Mouse (Mus musculus): ENCODE measurements around the gene Rnpepl1.

Rnpepl1 gene

DNA sequence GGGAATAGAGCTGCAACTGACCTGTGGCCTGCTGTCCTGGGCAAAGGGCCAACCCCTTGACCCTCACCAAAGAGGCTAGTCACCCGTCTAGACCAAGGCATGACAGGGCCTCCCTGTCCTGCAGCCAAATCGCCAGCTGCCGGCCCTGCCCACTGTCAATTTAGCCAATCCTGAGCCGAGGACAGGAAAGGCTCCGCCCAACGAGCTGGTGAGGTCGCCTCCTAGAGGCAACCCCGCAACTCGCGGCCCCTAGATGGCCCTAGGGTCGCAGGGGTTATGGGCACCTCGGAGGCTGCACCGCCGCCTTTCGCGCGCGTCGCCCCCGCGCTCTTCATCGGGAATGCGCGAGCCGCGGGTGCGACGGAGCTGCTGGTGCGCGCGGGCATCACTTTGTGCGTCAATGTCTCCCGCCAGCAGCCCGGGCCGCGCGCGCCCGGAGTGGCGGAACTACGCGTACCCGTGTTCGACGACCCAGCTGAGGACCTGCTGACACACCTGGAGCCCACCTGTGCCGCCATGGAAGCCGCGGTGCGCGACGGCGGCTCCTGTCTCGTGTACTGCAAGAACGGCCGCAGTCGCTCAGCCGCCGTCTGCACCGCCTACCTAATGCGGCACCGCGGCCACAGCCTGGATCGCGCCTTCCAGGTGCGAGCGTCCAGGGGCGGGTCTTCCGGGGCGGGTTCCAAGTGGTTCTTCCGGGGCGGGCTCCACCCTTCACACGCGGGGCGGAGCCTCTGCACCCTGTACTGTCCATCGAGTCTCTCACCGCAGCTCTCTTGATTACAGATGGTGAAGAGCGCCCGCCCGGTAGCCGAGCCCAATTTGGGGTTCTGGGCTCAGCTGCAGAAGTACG lies 3.6 kb upstream of the Rnpepl1 start, which contains the start of gene Dusp28:
Gene Dusp28 (plus strand): TSS at position 203 of the 853 bp plus-strand sequence.
- in situ Hi-C loops (cut with MboI, MseI) = loop anchor here (25.0 kb wide), 1 partner anchor 1495 kb away; the partner anchor contains the start of gene Hes6

- in situ Hi-C loops (cut with MboI, MseI) = loop anchor here (25.0 kb wide), 1 partner anchor 1495 kb away; the partner anchor contains the start of gene Hes6
Observed at GRCm38 (mm10) chr1:92907632-92908360, 2.8 kb upstream of the Rnpepl1 start.

DNA sequence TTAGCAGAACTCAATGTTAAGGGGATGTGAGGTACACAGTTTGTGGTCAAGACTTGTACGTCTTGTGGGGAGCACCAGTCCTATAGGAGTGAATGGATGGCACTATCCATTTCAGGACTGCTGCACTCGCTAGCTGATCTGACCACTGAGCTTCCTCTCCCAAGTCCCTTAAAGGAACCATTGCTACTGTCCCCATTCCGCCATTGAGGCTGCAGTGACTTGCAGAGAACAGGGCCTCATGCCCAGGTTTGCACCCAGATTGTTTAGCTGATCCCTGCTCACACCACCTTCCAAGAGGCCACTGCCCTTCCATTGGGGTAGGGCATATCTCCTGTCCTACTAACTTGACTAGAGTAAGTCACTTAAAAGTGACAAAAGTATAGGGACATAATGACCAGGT lies 1.9 kb upstream of the Rnpepl1 start:
- in situ Hi-C loops (cut with MboI, MseI) = loop anchor here (25.0 kb wide), 1 partner anchor 1496 kb away; the partner anchor contains the start of gene Hes6

DNA sequence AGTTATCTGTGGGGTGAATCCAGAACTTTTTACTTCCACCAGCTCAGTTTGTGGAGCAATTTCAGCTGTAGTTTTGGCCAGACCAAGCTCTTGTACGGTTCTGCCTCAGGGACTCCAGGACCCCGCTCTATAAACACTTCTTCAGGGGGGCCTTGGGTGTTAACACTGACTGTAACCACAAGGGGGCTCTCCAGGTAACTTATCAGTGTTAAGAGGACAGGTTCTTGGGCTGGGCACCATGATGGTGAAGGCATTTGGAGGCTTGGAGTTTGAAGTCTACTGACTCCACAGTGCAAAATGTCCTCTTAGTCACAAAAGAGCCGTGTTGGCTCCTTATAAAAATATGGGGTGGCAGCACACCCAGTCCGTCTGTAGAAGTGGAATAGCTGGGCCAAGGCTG lies 1.5 kb upstream of the Rnpepl1 start:
- in situ Hi-C loops (cut with MboI, MseI) = loop anchor here (25.0 kb wide), 1 partner anchor 1497 kb away; the partner anchor contains the start of gene Hes6

- in situ Hi-C loops (cut with MboI, MseI) = loop anchor here (25.0 kb wide), 1 partner anchor 1499 kb away; the partner anchor contains the start of gene Hes6
Observed at GRCm38 (mm10) chr1:92910925-92911720, 540 bp downstream of the Rnpepl1 start.

- in situ Hi-C loops (cut with MboI, MseI) = loop anchor here (25.0 kb wide), 1 partner anchor 1499 kb away; the partner anchor contains the start of gene Hes6
Observed at GRCm38 (mm10) chr1:92911721-92912138, 1.1 kb downstream of the Rnpepl1 start.

GRCm38 (mm10) chr1:92912286-92912685 lies 1.7 kb downstream of the Rnpepl1 start:
- in situ Hi-C loops (cut with MboI, MseI) = loop anchor here (25.0 kb wide), 1 partner anchor 1500 kb away; the partner anchor contains the start of gene Hes6

GRCm38 (mm10) chr1:92914239-92914638 lies 3.7 kb downstream of the Rnpepl1 start:
- in situ Hi-C loops (cut with MboI, MseI) = loop anchor here (25.0 kb wide), 1 partner anchor 1502 kb away; the partner anchor contains the start of gene Hes6

GRCm38 (mm10) chr1:92914993-92915392 lies 4.4 kb downstream of the Rnpepl1 start:
- in situ Hi-C loops (cut with MboI, MseI) = loop anchor here (25.0 kb wide), 1 partner anchor 1503 kb away; the partner anchor contains the start of gene Hes6

- in situ Hi-C loops (cut with MboI, MseI) = loop anchor here (25.0 kb wide), 1 partner anchor 1504 kb away; the partner anchor contains the start of gene Hes6
Observed at GRCm38 (mm10) chr1:92916725-92917124, 6.1 kb downstream of the Rnpepl1 start.

- in situ Hi-C loops (cut with MboI, MseI) = loop anchor here (25.0 kb wide), 1 partner anchor 1507 kb away; the partner anchor contains the start of gene Hes6
Observed at GRCm38 (mm10) chr1:92919151-92919550, 8.6 kb downstream of the Rnpepl1 start.

DNA sequence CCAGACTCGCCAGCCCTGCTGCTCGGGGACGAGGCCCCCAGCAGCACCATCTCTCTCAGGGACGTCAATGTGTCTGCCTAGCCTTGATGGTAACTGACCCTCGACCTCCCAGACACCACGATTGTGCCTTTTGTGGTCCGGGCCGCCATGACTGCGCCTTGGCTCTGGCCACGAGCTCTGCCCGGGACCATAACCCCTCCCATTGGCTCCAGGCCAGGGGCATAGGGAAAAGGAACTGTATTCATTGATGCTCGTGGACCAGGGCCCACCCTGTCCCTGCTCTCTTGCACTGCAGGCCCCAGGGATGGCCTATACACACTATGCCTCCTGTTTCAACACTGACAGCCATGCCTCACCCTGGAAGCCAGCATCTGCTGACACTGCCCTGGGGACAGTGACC lies 9.2 kb downstream of the Rnpepl1 start:
- in situ Hi-C loops (cut with MboI, MseI) = loop anchor here (25.0 kb wide), 1 partner anchor 1507 kb away; the partner anchor contains the start of gene Hes6

- in situ Hi-C loops (cut with MboI, MseI) = loop anchor here (25.0 kb wide), 1 partner anchor 1508 kb away; the partner anchor contains the start of gene Hes6
Observed at GRCm38 (mm10) chr1:92920474-92921200, 10.1 kb downstream of the Rnpepl1 start.

GRCm38 (mm10) chr1:92921496-92921895 lies 10.9 kb downstream of the Rnpepl1 start:
- in situ Hi-C loops (cut with MboI, MseI) = loop anchor here (25.0 kb wide), 1 partner anchor 1509 kb away; the partner anchor contains the start of gene Hes6

DNA sequence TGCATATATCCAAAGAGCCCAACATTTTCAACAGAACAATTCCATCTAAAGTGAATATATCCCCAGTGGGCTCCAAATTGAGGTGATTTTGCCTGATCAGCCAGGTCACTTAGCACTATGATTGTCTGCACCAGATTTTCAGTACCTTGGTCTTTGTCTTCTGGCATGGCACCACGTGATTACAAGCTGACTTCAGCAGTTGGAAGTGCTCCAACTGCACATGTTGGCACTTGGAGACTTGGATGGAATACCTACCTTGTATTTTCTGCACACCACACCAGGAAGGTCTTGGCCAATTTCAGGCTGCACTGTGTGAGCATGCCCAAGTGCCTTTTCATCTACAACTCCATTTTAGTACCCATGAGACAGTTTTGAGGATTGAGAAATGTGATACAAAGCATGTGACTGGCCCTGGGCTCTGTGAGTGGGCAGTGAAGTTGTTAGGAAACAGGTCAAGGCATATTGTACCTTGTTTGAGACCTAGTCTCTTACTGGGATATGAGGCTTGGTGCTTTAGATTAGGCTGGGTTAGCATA lies 19.7 kb downstream of the Rnpepl1 start:
- in situ Hi-C loops (cut with MboI, MseI) = no loop called here

GRCm38 (mm10) chr1:92933611-92934010 lies 23.0 kb downstream of the Rnpepl1 start:
- in situ Hi-C loops (cut with MboI, MseI) = no loop called here

DNA sequence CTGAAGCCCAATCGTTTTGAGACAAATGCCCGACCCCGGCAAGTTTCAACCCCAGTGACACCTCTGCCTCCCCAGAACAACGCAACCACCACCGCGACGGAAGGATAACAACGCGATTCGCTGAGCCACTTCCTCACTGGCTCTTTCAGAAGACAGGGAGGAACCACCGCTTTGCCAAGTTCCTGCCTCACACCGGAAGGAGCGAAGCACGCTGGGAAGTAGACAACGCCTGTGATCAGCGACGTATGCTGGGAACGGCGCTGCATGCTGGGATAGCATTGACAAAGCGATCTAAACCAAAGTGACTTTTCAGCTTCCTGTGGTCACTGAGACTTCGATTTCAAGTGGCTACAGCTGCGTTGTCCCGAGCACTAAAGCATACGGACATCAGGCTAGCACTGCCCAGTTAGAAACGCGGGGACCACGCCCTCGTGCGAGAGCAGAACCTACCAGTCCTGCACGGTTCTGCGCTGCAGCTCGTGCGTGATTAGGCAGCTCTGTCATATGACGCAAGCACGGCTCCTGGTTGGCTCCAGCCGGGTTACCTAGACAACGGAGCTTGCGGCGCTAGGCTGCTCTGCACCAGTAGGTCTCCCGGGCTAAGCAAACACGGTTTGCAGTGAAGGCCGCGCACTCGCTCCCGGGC lies 23.7 kb downstream of the Rnpepl1 start, which contains the start of gene Capn10:
Gene Capn10 (plus strand): TSS at position 195 of the 646 bp plus-strand sequence.
- in situ Hi-C loops (cut with MboI, MseI) = no loop called here

- in situ Hi-C loops (cut with MboI, MseI) = no loop called here
Observed at GRCm38 (mm10) chr1:92935054-92935962, 24.7 kb downstream of the Rnpepl1 start.

Measured in T-helper 2 cell (primary cell).